Mouse (Mus musculus) testis, adult 2 months (tissue): ENCODE measurements around the gene Eapp. TPM values are rescaled to one million over a fixed set of nuclear protein-coding genes. Genes with fewer than 3 reads are reported as not detected.
"Not testable (repeated sequence)": the region's sequence is repeated elsewhere in the genome, so short reads cannot be mapped to it uniquely, and the experiment has no call there.

ENCODE experiments used
- H3K27ac ChIP-seq: fragments of 200-500 bp; 2 replicates; pipeline ENCODE4 v1.5.1; 2012; ENCODE audit warnings: low read depth, low read length; ENCODE audit not compliant: control insufficient read depth, insufficient read depth
- H3K27me3 ChIP-seq: fragments of 200-500 bp; 2 replicates; pipeline ENCODE4 v1.6.1; 2012; ENCODE audit warnings: mild to moderate bottlenecking, low read length, moderate library complexity; ENCODE audit not compliant: control insufficient read depth, insufficient read depth
- H3K36me3 ChIP-seq: fragments of 200-500 bp; 2 replicates; pipeline ENCODE4 v1.6.1; 2012; ENCODE audit warnings: mild to moderate bottlenecking, low read length; ENCODE audit not compliant: control insufficient read depth, insufficient read depth
- H3K4me1 ChIP-seq: fragments of 200-500 bp; 2 replicates; pipeline ENCODE4 v1.6.1; 2012; ENCODE audit warnings: low read length; ENCODE audit not compliant: control insufficient read depth, insufficient read depth
- H3K4me3 ChIP-seq: fragments of 200-500 bp; 2 replicates; pipeline ENCODE4 v1.5.1; 2012; ENCODE audit warnings: low read depth, mild to moderate bottlenecking, low read length, moderate library complexity, mixed read lengths; ENCODE audit not compliant: control insufficient read depth
- CTCF ChIP-seq: fragments of 200-500 bp; IDR thresholded peaks from 2 replicates; pipeline ENCODE4 v1.5.1; 2012; ENCODE audit warnings: low read depth, mild to moderate bottlenecking, inconsistent platforms, low read length, moderate library complexity; ENCODE audit not compliant: control insufficient read depth, insufficient read depth, insufficient replicate concordance
- POLR2A ChIP-seq: fragments of 200-500 bp; IDR thresholded peaks from 2 replicates; pipeline ENCODE4 v1.6.1; 2012; ENCODE audit warnings: low read depth, mild to moderate bottlenecking, inconsistent platforms, low read length, moderate library complexity; ENCODE audit not compliant: control insufficient read depth
- polyA plus RNA-seq: library from polyadenylated mRNA; depleted of rRNA; stranded (reverse); fragments of >200 nt; gene quantifications from 2 replicates; pipeline ENCODE4 v1.2.3, GENCODE M21; 2012

The Eapp gene
- polyA plus RNA-seq, 1 experiment = 29.2 TPM

GRCm38 (mm10) chr12:54709691-54710493, 14.2 kb upstream of the Eapp start:
- not testable (repeated sequence) for H3K27me3 ChIP-seq, H3K36me3 ChIP-seq, H3K27ac ChIP-seq, H3K4me1 ChIP-seq
- peak overlapping the region; percentile 38; the same call in 1 of the 2 replicates for H3K4me3 ChIP-seq

GRCm38 (mm10) chr12:54699394-54699793, 3.7 kb upstream of the Eapp start:
- no peaks in the 10 kb centered on the region; the same call in 1 of the 2 replicates for H3K4me1 ChIP-seq
- TF ChIP-seq CTCF (no peak), POLR2A (no peak)
- H3K4me3 ChIP-seq = no peak overlapping the region
- H3K27me3 ChIP-seq = no peaks in the 10 kb centered on the region
- H3K27ac ChIP-seq = no peak overlapping the region
- H3K36me3 ChIP-seq = no peaks in the 10 kb centered on the region

GRCm38 (mm10) chr12:54697791-54698250, 2.1 kb upstream of the Eapp start:
- no peaks in the 10 kb centered on the region for H3K36me3 ChIP-seq
- H3K4me3 ChIP-seq = no peak overlapping the region
- no peaks in the 10 kb centered on the region for H3K27me3 ChIP-seq
- no peaks in the 10 kb centered on the region; the same call in 1 of the 2 replicates for H3K4me1 ChIP-seq
- no peak overlapping the region for H3K27ac ChIP-seq
- no peak for TF ChIP-seq POLR2A
- TF ChIP-seq CTCF = no peak

GRCm38 (mm10) chr12:54697003-54697597, 1.4 kb upstream of the Eapp start:
- no peak for TF ChIP-seq POLR2A
- TF ChIP-seq CTCF = no peak
- Histone ChIP-seq H3K27ac (no peak overlapping the region), H3K4me3 (peak overlapping the region; percentile 18), H3K4me1 (no peaks in the 10 kb centered on the region; the same call in 1 of the 2 replicates), H3K36me3 (no peaks in the 10 kb centered on the region; the same call in 1 of the 2 replicates), H3K27me3 (no peaks in the 10 kb centered on the region)

GRCm38 (mm10) chr12:54696242-54697002, 725 bp upstream of the Eapp start:
- Histone ChIP-seq H3K27ac (peak overlapping the region; percentile 98), H3K4me1 (no peaks in the 10 kb centered on the region; the same call in 1 of the 2 replicates), H3K36me3 (no peaks in the 10 kb centered on the region; the same call in 1 of the 2 replicates), H3K4me3 (peak overlapping the region; percentile 100), H3K27me3 (no peaks in the 10 kb centered on the region)
- TF ChIP-seq POLR2A (peak; percentile 99), CTCF (no peak)

- peak overlapping the region; percentile 98 for H3K27ac ChIP-seq
- no peaks in the 10 kb centered on the region; the same call in 1 of the 2 replicates for H3K36me3 ChIP-seq
- TF ChIP-seq POLR2A (no peak), CTCF (no peak)
- H3K4me3 ChIP-seq = peak overlapping the region; percentile 100
- H3K27me3 ChIP-seq = no peaks in the 10 kb centered on the region
- no peaks in the 10 kb centered on the region; the same call in 1 of the 2 replicates for H3K4me1 ChIP-seq
Observed at GRCm38 (mm10) chr12:54694847-54695510, 718 bp downstream of the Eapp start.

- TF ChIP-seq POLR2A (no peak), CTCF (no peak)
- no peaks in the 10 kb centered on the region for H3K27me3 ChIP-seq
- H3K4me3 ChIP-seq = no peak overlapping the region
- H3K36me3 ChIP-seq = peaks cover 3% of the 10 kb centered on the region
- H3K4me1 ChIP-seq = no peaks in the 10 kb centered on the region
- no peak overlapping the region for H3K27ac ChIP-seq
Observed at GRCm38 (mm10) chr12:54689082-54689481, 6.6 kb downstream of the Eapp start.
